Mouse (Mus musculus): ENCODE results near the gene Resp18. TPM values are rescaled to one million over a fixed set of nuclear protein-coding genes. Genes with fewer than 3 reads are reported as not detected.

The Resp18 gene
- not detected in 2 replicates for total RNA-seq (2012; rRNA removed)
- not detected in 2 replicates for total RNA-seq (2014; rRNA removed)
- not detected in 2 replicates for polyA plus RNA-seq (2012; ENCODE audit: insufficient read length, low read depth)

DNA sequence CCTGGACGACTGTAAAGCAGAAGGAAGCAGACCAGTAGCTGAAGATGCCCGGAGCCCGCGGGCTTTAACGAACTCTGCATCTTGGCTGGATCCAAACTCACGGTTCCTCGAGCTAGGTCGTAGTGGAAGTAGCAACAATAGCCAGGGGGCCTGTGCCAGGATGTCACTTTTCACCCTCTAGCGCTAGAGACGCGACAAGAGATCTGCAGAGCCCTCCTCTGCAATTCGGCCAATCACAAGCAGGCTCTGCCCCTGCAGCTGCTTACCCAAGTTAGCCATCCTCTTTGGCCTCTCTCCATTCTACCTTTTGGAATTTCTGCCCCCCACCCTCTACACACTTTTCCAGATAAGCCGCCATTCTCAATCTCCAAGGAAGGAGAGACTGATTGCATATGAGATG is at the start of gene Resp18:
TSS of gene Resp18 (minus strand) at position 188 of the 400 bp plus-strand sequence.
- Histone ChIP-seq H3K27ac (ENCODE audit: insufficient read depth, low read depth) (no peak within 1 kb of the TSS), H3K27me3 (replicated peaks) (peaks cover 53% of the 10 kb centered on the region), H3K4me1 (ENCODE audit: control insufficient read depth in 1 of 2, insufficient read depth in 2 of 2) (no peaks in the 10 kb centered on the region), H3K4me3 (replicated peaks in 1 of 3; ENCODE audit: low read depth in 2 of 3, low read length in 2 of 3, poor library complexity in 1 of 3) (no peak within 1 kb of the TSS), H3K9me3 (replicated peaks; ENCODE audit: low read length) (peaks cover 19% of the 10 kb centered on the region), H3K9ac (ENCODE audit: insufficient read depth, low read depth) (no peak within 1 kb of the TSS), H3K36me3 (replicated peaks in 1 of 2; ENCODE audit: control insufficient read depth in 1 of 2, insufficient read depth in 1 of 2, low read length in 1 of 2) (no peaks in the 10 kb centered on the region), H3K79me2 (replicated peaks; ENCODE audit: control insufficient read depth, extremely low read depth, insufficient read depth, poor library complexity, severe bottlenecking) (no peaks in the 10 kb centered on the region), H3K4me2 (ENCODE audit: insufficient read depth, low read depth, poor library complexity, severe bottlenecking) (no peak within 1 kb of the TSS)
- TF ChIP-seq UBTF (IDR thresholded peaks at IDR 0.05; ENCODE audit: low read depth, low read length) (no peak), MAZ (IDR thresholded peaks at IDR 0.05; ENCODE audit: low read depth, low read length) (no peak), IRF4 (IDR thresholded peaks at IDR 0.05; ENCODE audit: low read depth, low read length) (no peak), RAD21 (IDR thresholded peaks at IDR 0.05; ENCODE audit: low read depth, low read length) (no peak), JUND (conservative IDR thresholded peaks at IDR 0.05; ENCODE audit: low read depth, low read length) (no peak), HCFC1 (IDR thresholded peaks at IDR 0.05; ENCODE audit: low read depth, low read length) (no peak), MXI1 (IDR thresholded peaks at IDR 0.05; ENCODE audit: low read depth, low read length) (no peak), ETS1 (conservative IDR thresholded peaks at IDR 0.05; ENCODE audit: low read depth, low read length) (no peak), CHD1 (IDR thresholded peaks at IDR 0.05; ENCODE audit: low read depth, low read length) (no peak), ZC3H11A (IDR thresholded peaks at IDR 0.05; ENCODE audit: low read depth, low read length) (no peak), NRF1 (IDR thresholded peaks at IDR 0.05; ENCODE audit: low read depth, low read length) (no peak), ELF1 (IDR thresholded peaks at IDR 0.05; ENCODE audit: low read depth, low read length) (no peak)
- no peak for DNase-seq (ENCODE audit: extremely low read depth)
- dilution Hi-C loops (cut with MboI; ENCODE audit: extremely low pct_ligation_motif_present, extremely low pct_unique_long_range_greater_than_20kb, low sequenced_read_pairs) (no loop called here), in situ Hi-C loops (cut with MboI; ENCODE audit: low pct_ligation_motif_present, low pct_unique_long_range_greater_than_20kb, low sequenced_read_pairs) (no loop called here)

- H3K27me3 ChIP-seq (replicated peaks) = peaks cover 4% of the 10 kb centered on the region
- H3K4me3 ChIP-seq (replicated peaks in 1 of 3; ENCODE audit: low read depth in 2 of 3, low read length in 2 of 3, poor library complexity in 1 of 3) = no peak overlapping the region
- no peaks in the 10 kb centered on the region for H3K4me1 ChIP-seq (ENCODE audit: control insufficient read depth in 1 of 2, insufficient read depth in 2 of 2)
- no peak for DNase-seq (ENCODE audit: extremely low read depth)
- no peaks in the 10 kb centered on the region for H3K36me3 ChIP-seq (replicated peaks in 1 of 2; ENCODE audit: control insufficient read depth in 1 of 2, insufficient read depth in 1 of 2, low read length in 1 of 2)
- peaks cover 18% of the 10 kb centered on the region for H3K9me3 ChIP-seq (replicated peaks; ENCODE audit: low read length)
- no peak overlapping the region for H3K4me2 ChIP-seq (ENCODE audit: insufficient read depth, low read depth, poor library complexity, severe bottlenecking)
- dilution Hi-C loops (cut with MboI; ENCODE audit: extremely low pct_ligation_motif_present, extremely low pct_unique_long_range_greater_than_20kb, low sequenced_read_pairs) = no loop called here
- TF ChIP-seq POLR2AphosphoS2 (IDR thresholded peaks at IDR 0.05; ENCODE audit: low read depth, low read length) = no peak
- no peak for TF ChIP-seq ZMIZ1 (IDR thresholded peaks at IDR 0.05; ENCODE audit: low read depth, low read length)
- TF ChIP-seq MAFK (IDR thresholded peaks at IDR 0.05; ENCODE audit: insufficient replicate concordance, low read length) = no peak
- TF ChIP-seq HCFC1 (IDR thresholded peaks at IDR 0.05; ENCODE audit: low read depth, low read length) = no peak
- no peak for TF ChIP-seq ZNF384 (IDR thresholded peaks at IDR 0.05; ENCODE audit: low read depth, low read length)
- no peak for TF ChIP-seq ZKSCAN1 (IDR thresholded peaks at IDR 0.05; ENCODE audit: borderline replicate concordance, low read depth, low read length)
- no peak for TF ChIP-seq UBTF (IDR thresholded peaks at IDR 0.05; ENCODE audit: low read depth, low read length)
- no peak for TF ChIP-seq JUND (conservative IDR thresholded peaks at IDR 0.05; ENCODE audit: low read depth, low read length)
- TF ChIP-seq JUN (IDR thresholded peaks at IDR 0.05; ENCODE audit: insufficient read depth, low read depth, low read length) = no peak
- TF ChIP-seq RAD21 (IDR thresholded peaks at IDR 0.05; ENCODE audit: low read depth, low read length) = no peak
- TF ChIP-seq GABPA (IDR thresholded peaks at IDR 0.05; ENCODE audit: insufficient replicate concordance, low read depth, low read length) = no peak
- no peak for TF ChIP-seq ZC3H11A (IDR thresholded peaks at IDR 0.05; ENCODE audit: low read depth, low read length)
- in situ Hi-C loops (cut with MboI; ENCODE audit: low pct_ligation_motif_present, low pct_unique_long_range_greater_than_20kb, low sequenced_read_pairs) = loop anchor here (25.0 kb wide), 1 partner anchor 235 kb away; no protein-coding TSS in a partner anchor
- no peak overlapping the region for H3K9ac ChIP-seq (ENCODE audit: insufficient read depth, low read depth)
- no peak overlapping the region for H3K27ac ChIP-seq (ENCODE audit: insufficient read depth, low read depth)
- H3K79me2 ChIP-seq (replicated peaks; ENCODE audit: control insufficient read depth, extremely low read depth, insufficient read depth, poor library complexity, severe bottlenecking) = no peaks in the 10 kb centered on the region
Observed at GRCm38 (mm10) chr1:75327461-75327860, 49.2 kb upstream of the Resp18 start.

Measured in CH12.LX (cell line).